Mouse (Mus musculus) macrophage (primary cell): Measurements from ENCODE around the gene Gm11541. TPM values are rescaled to one million over a fixed set of nuclear protein-coding genes. Genes with fewer than 3 reads are reported as not detected.
"Not testable (repeated sequence)": the region's sequence is repeated elsewhere in the genome, so short reads cannot be mapped to it uniquely, and the experiment has no call there.

ENCODE experiments used
- H3K27ac ChIP-seq: fragments of 350-480 bp; formaldehyde crosslinking; 2 replicates; pipeline ENCODE4 v1.9.0; 2021
- H3K36me3 ChIP-seq: fragments of 350-480 bp; formaldehyde crosslinking; 2 replicates; pipeline ENCODE4 v1.9.0; 2021; ENCODE audit errors: inconsistent target
- H3K4me3 ChIP-seq: fragments of 350-480 bp; formaldehyde crosslinking; 2 replicates; pipeline ENCODE4 v1.9.0; 2021; ENCODE audit errors: inconsistent target
- H3K79me2 ChIP-seq: fragments of 350-480 bp; formaldehyde crosslinking; 2 replicates; pipeline ENCODE4 v1.9.0; 2021; ENCODE audit errors: inconsistent target
- WGBS: methylation state at CpG from one replicate; pipeline ENCODE4 v1.1.7; 2026; ENCODE audit warnings: inconsistent platforms; ENCODE audit not compliant: missing documents; 5-methylcytosine and 5-hydroxymethylcytosine counted together
- polyA plus RNA-seq: library from polyadenylated mRNA; stranded (reverse); fragments of 250-400 nt; gene quantifications from 3 replicates; pipeline ENCODE4 v1.2.4, GENCODE M21; 2018; ENCODE audit warnings: inconsistent platforms

The Gm11541 gene
- polyA plus RNA-seq, 1 experiment from 2014 or later: not detected

GRCm38 (mm10) chr11:94676754-94677606 is 27.3 kb downstream of the Gm11541 start, which contains the start of gene Xylt2:
TSS of gene Xylt2 (minus strand) at chr11:94677515.
- Histone ChIP-seq H3K4me3 (peak within 1 kb of the TSS; percentile 77), H3K79me2 (peaks cover 55% of the 10 kb centered on the region), H3K27ac (peak within 1 kb of the TSS; percentile 55), H3K36me3 (peaks cover 1% of the 10 kb centered on the region; the same call in 1 of the 2 replicates)
- WGBS: under 1% methylated on average over 82 of the region's 82 CpGs

GRCm38 (mm10) chr11:94676308-94676707 is 28.0 kb downstream of the Gm11541 start:
- WGBS: 48% methylated on average over 4 of the region's 4 CpGs
- Histone ChIP-seq H3K79me2 (peaks cover 62% of the 10 kb centered on the region), H3K4me3 (peak overlapping the region; percentile 77), H3K36me3 (peaks cover 8% of the 10 kb centered on the region; the same call in 1 of the 2 replicates), H3K27ac (peak overlapping the region; percentile 55)

- Histone ChIP-seq H3K4me3 (no peak overlapping the region), H3K36me3 (peaks cover 14% of the 10 kb centered on the region), H3K79me2 (peaks cover 68% of the 10 kb centered on the region), H3K27ac (no peak overlapping the region)
- 89% methylated on average over 5 of the region's 5 CpGs for WGBS
Observed at GRCm38 (mm10) chr11:94675446-94675845, 28.9 kb downstream of the Gm11541 start.

GRCm38 (mm10) chr11:94674984-94675383 is 29.3 kb downstream of the Gm11541 start:
- Histone ChIP-seq H3K36me3 (peaks cover 16% of the 10 kb centered on the region), H3K4me3 (no peak overlapping the region), H3K79me2 (peaks cover 68% of the 10 kb centered on the region), H3K27ac (no peak overlapping the region)
- WGBS: 96% methylated on average over 5 of the region's 5 CpGs

GRCm38 (mm10) chr11:94665281-94665680 is 39.0 kb downstream of the Gm11541 start:
- Histone ChIP-seq H3K27ac (no peak overlapping the region), H3K36me3 (peaks cover 83% of the 10 kb centered on the region), H3K4me3 (no peak overlapping the region), H3K79me2 (no peaks in the 10 kb centered on the region)
- WGBS: 94% methylated on average over 6 of the region's 6 CpGs

GRCm38 (mm10) chr11:94661344-94661743 is 43.0 kb downstream of the Gm11541 start:
- 100% methylated on average over 1 of the region's 1 CpGs for WGBS
- Histone ChIP-seq H3K36me3 (peaks cover 69% of the 10 kb centered on the region), H3K27ac (no peak overlapping the region), H3K79me2 (peaks cover 7% of the 10 kb centered on the region; the same call in 1 of the 2 replicates), H3K4me3 (no peak overlapping the region)

- WGBS: under 1% methylated on average over 32 of the region's 32 CpGs
Observed at GRCm38 (mm10) chr11:94653663-94654436, 50.4 kb downstream of the Gm11541 start, which contains the start of the genes Mrpl27 and Eme1. TSS of gene Mrpl27 (plus strand) at chr11:94653767. TSS of gene Eme1 (minus strand) at chr11:94653964.

GRCm38 (mm10) chr11:94652973-94653372 is 51.3 kb downstream of the Gm11541 start:
- Histone ChIP-seq H3K4me3 (peak overlapping the region; percentile 88), H3K27ac (peak overlapping the region; percentile 95; the same call in 1 of the 2 replicates), H3K79me2 (peaks cover 46% of the 10 kb centered on the region), H3K36me3 (peaks cover 13% of the 10 kb centered on the region; the same call in 1 of the 2 replicates)
- 52% methylated on average over 8 of the region's 8 CpGs for WGBS

More at GRCm38 (mm10) chr11:94653663-94654436, 50.4 kb downstream of the Gm11541 start, which contains the start of the genes Mrpl27 and Eme1:
- H3K27ac ChIP-seq: peak within 1 kb of the TSS; percentile 95
- peaks cover 46% of the 10 kb centered on the region for H3K79me2 ChIP-seq
- H3K4me3 ChIP-seq: peak within 1 kb of the TSS; percentile 88
- peaks cover 20% of the 10 kb centered on the region; the same call in 1 of the 2 replicates for H3K36me3 ChIP-seq

GRCm38 (mm10) chr11:94651241-94651640 is 53.1 kb downstream of the Gm11541 start:
- H3K36me3 ChIP-seq, H3K27ac ChIP-seq, H3K4me3 ChIP-seq: not testable (repeated sequence)
- 98% methylated on average over 5 of the region's 7 CpGs for WGBS
- H3K79me2 ChIP-seq: peaks cover 39% of the 10 kb centered on the region

GRCm38 (mm10) chr11:94646457-94646856 is 57.8 kb downstream of the Gm11541 start:
- Histone ChIP-seq H3K27ac (no peak overlapping the region), H3K79me2 (no peaks in the 10 kb centered on the region), H3K4me3 (no peak overlapping the region), H3K36me3 (peaks cover 37% of the 10 kb centered on the region)
- 93% methylated on average over 3 of the region's 4 CpGs for WGBS

Other genes starting within 250 kb of the Gm11541 start
- gene Cacna1g, start 230.3 kb downstream of the Gm11541 start, polyA plus RNA-seq: not detected in 3 replicates
- gene Spata20, start 218.3 kb downstream of the Gm11541 start, polyA plus RNA-seq: not detected in 3 replicates
- gene Epn3, start 204.5 kb downstream of the Gm11541 start, polyA plus RNA-seq: not detected in 3 replicates
- gene Mycbpap, start 182.8 kb downstream of the Gm11541 start, polyA plus RNA-seq: 0.11 to 0.23 TPM in 2 of 3 replicates, not detected in the other
- 2.5 to 4.1 TPM (median 3.0 TPM) in 3 replicates for gene Rsad1, start 155.2 kb downstream of the Gm11541 start, polyA plus RNA-seq
- not detected in 3 replicates for gene Chad, start 139.5 kb downstream of the Gm11541 start, polyA plus RNA-seq
- 8.6 to 26.2 TPM (median 15.8 TPM) in 3 replicates for gene Acsf2, start 102.6 kb downstream of the Gm11541 start, polyA plus RNA-seq
- 83.8 to 180 TPM (median 108 TPM) in 3 replicates for gene Lrrc59, start 74.7 kb downstream of the Gm11541 start, polyA plus RNA-seq
- gene Mrpl27, start 50.7 kb downstream of the Gm11541 start, polyA plus RNA-seq: 67.1 to 97.3 TPM (median 81.8 TPM) in 3 replicates
- 0.60 to 4.3 TPM (median 1.5 TPM) in 3 replicates for gene Eme1, start 50.5 kb downstream of the Gm11541 start, polyA plus RNA-seq
- gene Xylt2, start 27.0 kb downstream of the Gm11541 start, polyA plus RNA-seq: 65.3 to 164 TPM (median 81.4 TPM) in 3 replicates
- not detected in 3 replicates for gene Cdc34b, start 37.3 kb upstream of the Gm11541 start, polyA plus RNA-seq
- gene Tmem92, start 78.2 kb upstream of the Gm11541 start, polyA plus RNA-seq: not detected in 3 replicates
- 0.20 to 0.22 TPM in 2 of 3 replicates, not detected in the other for gene Col1a1, start 231.7 kb upstream of the Gm11541 start, polyA plus RNA-seq